Mouse (Mus musculus) fat pad, adult 2 months (tissue): ENCODE data around the gene Rpl10.
A peak's percentile ranks its signal among the peaks of the same experiment; 100 is the strongest.

Source experiments
- DNase-seq: peaks from one replicate; pipeline ENCODE4 v3.0.0-alpha.2; 2011; ENCODE audit warnings: low read depth, low spot score; ENCODE audit errors: extremely low read depth

Gene Rpl10

DNA sequence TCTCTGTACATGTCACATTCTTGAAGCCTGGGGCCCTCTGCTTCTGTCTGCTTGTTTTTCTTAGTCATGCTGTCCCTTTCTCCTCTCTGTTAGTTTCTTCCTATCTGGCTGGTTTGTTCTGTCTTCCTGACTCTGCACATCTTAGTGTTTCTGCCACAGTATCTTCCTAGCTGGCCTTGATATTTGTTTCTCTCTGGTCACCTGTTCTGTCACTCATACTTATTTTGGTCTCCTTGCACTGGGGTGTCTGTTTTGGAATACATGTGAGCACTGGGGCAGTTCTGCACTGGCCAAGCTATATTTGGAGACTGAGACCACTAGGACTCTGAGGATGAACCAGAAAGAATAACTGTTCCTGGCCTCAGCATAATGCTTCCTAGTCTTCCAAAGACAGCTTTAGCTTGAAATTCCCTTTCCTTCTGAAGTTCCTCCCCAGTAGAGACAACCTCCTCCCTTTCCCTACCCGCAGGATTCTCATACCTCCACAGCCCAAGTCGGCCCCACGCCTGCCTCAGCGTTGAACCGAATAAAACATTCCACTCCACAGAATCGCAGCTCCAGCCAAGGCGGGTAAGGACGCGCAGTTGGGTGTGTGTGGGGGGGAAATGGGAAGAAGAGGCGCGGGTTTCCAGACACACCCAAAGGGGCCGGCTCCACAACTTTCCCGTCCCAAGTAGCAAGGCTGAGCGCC, 10.6 kb downstream of the Rpl10 start:
- no peak for DNase-seq

DNA sequence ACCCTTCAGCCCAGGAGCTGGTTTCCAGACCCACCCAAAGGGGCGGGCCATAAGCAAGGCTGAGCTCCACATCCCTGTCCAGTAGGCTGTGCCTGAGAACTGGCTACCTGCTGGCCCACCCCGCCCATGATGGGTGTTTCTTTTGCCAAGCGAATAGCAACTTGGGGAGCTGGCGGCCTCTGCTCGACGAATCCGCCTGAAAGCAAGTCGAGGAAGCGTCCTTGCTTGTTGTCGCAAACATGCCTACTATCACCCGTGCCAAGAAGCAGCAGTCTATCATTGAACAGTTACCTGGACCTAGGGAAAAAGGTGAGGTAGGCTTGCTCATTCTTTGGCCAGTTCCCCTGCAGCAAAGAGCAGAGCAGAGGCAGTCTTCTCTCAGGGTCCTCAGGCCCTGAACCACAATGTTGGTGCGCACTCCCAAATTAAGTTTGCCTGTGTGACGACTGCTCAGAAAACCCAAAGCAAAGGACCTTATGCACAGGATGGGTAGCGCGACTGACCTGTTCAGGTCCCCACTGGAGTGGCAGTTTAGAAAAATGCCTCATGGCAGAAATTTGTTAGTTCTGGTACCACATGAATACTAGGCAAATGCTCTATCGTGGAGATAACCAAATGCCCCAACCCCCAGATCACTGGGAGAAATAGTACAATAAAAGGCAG, 11.3 kb downstream of the Rpl10 start, which contains the start of the genes Taz and Dnase1l1:
Gene Taz, plus strand, starts transcription at position 181 of the 663 bp plus-strand sequence.
Gene Dnase1l1, minus strand, starts transcription at position 606 of the 663 bp plus-strand sequence.
- DNase-seq, result peak; percentile 40

DNA sequence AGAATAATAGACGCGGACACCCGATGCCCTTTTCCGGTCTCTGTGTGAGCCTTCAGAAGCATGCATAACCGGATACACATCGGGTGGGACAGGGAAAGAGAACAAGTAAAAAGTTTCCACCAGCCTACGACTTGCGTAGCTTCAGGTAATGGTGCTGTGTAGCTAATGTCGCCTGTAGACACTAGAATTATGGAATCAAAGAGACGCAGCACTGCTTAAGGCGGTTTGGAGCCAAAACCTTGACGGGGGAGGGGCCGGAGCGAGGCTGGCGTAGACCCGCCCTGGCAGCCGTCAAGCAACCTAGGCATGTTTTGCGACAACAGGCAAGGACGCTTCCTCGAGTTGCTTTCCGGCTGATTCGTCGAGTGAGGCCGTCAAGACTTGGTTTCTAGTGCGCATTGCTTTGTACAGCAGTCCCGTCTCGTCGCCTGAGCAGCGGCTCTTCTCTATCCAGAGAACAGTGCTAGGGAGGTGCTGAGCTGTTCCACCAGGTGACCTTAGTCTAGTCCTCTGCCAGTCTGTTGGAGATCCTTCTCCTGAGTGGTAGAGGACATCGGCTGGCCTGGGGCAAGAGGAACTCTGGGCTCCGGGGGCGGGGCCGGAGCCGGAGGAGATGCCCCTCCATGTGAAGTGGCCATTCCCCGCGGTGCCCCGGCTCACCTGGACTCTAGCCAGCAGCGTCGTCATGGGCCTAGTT, 11.9 kb downstream of the Rpl10 start:
- no peak for DNase-seq

- no peak for DNase-seq
Measured at GRCm38 (mm10) chrX:74283092-74283437, 12.5 kb downstream of the Rpl10 start.

DNA sequence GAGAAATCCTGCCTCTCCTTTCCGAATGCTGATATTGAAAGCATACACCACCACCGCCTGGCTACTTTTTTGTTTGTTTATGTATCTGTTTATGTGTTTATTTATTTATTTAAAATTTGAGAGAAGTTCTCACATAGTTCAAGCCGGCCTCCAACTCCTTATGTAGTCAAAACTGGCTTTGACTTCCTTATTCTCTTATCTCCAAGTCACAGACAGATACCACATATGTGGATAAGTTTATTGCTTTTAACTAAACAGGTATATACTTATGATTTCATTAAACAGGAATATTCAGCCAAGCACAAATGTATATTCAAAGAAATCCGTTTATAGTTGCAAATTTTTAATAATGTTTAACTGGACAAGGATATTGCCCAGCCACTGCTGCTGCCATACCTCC, 22.8 kb downstream of the Rpl10 start:
- DNase-seq, result no peak

- peak; percentile 45 for DNase-seq
Measured at GRCm38 (mm10) chrX:74296538-74297448, 26.2 kb downstream of the Rpl10 start, which contains the start of gene Atp6ap1. Gene Atp6ap1, plus strand, starts transcription at chrX:74297097.

GRCm38 (mm10) chrX:74298348-74298747, 27.7 kb downstream of the Rpl10 start:
- no peak for DNase-seq

DNA sequence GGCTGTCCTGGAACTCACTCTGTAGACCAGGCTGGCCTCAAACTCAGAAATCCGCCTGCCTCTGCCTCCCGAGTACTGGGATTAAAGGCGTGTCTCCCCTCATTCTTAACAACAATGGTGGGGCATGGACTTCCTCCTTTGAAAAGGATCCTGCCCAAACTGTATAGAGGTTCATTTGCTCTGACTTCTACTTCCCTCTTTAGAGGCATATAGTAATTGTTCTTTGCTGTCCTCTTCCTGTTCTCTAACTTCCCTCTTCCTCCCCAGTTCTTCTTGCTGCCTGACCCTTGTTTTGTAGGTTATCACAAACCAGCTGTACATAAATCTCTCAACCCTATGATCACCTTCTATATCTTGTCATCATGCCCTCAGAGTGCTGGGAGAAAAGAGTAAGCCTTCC, 29.1 kb downstream of the Rpl10 start:
- no peak for DNase-seq

- DNase-seq, result no peak
Measured at GRCm38 (mm10) chrX:74304867-74305700, 34.5 kb downstream of the Rpl10 start, which contains the start of gene Gdi1. Gene Gdi1, plus strand, starts transcription at chrX:74304998.

DNA sequence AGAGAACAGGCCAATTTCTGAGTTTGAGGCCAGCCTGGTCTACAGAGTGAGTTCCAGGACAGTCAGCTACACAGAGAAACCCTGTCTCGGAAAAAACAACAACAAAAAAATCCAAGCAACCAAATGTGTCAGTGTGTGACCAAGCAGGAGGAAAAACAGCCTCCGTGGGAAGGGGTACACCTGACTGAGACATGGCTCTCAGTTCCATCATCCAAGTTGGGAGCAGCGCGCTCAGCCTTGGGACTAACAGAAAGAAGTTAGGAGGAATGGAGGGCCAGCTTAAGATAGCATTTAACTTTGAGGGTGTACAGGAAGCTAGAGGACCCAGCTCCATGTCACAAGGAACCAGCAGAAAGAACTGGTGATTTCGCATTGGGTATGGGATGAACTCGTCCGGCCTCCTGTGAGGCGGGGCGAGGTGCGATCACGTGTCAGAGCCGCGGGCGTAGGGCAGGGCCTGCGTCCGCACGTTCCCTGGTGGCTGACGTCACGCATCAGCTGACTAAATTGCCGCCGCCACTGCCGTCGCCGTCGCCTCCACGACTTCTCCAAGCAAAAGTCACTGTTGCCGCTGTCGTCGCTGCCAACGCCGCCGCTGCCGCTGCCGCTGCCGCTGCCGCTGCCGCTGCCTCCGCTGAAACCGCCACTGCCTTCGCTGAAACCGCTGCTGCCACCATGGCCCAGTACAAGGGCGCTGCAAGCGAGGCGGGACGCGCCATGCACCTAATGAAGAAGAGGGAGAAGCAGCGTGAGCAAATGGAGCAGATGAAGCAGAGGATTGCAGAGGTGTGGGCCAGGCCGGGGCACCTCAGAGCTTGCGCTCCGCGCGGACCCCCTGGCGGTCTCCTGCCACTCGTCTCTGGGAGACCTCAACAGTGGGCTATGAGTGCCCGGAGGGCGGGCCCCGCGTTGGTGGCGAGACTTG, 42.2 kb downstream of the Rpl10 start, which contains the start of gene Fam50a:
Gene Fam50a, plus strand, starts transcription at position 494 of the 925 bp plus-strand sequence.
- no peak for DNase-seq
